Mouse (Mus musculus) forebrain, embryonic 16.5 days (tissue): ENCODE results near the gene Exoc6. TPM values are rescaled to one million over a fixed set of nuclear protein-coding genes. Genes with fewer than 3 reads are reported as not detected.
"Not testable (repeated sequence)": the region's sequence is repeated elsewhere in the genome, so short reads cannot be mapped to it uniquely, and the experiment has no call there.

Experiments
- ATAC-seq: fragments of 200-750 bp; cut with Nextera tagmentation; 2 replicates; pipeline ENCODE4 v1.8.0; 2017; ENCODE audit warnings: mild to moderate bottlenecking, moderate library complexity
- H3K27ac ChIP-seq: fragments of 300-500 bp; sonication (generic); 2 replicates; pipeline ENCODE4 v1.5.1; 2014; ENCODE audit warnings: low read length, control low read depth
- H3K27me3 ChIP-seq: fragments of 300-500 bp; sonication (generic); replicated peaks from 2 replicates; pipeline ENCODE4 v1.6.1; 2014; ENCODE audit warnings: low read length; ENCODE audit not compliant: control insufficient read depth, insufficient read depth
- H3K36me3 ChIP-seq: fragments of 300-500 bp; sonication (generic); 2 replicates; pipeline ENCODE4 v1.6.1; 2014; ENCODE audit not compliant: control insufficient read depth, insufficient read depth
- H3K4me1 ChIP-seq: fragments of 300-500 bp; sonication (generic); replicated peaks from 2 replicates; pipeline ENCODE4 v1.6.1; 2014; ENCODE audit warnings: low read length; ENCODE audit not compliant: control insufficient read depth, insufficient read depth
- H3K4me2 ChIP-seq: fragments of 300-500 bp; sonication (generic); 2 replicates; pipeline ENCODE4 v1.6.1; 2014; ENCODE audit warnings: mild to moderate bottlenecking, low read length, control low read depth
- H3K4me3 ChIP-seq: fragments of 300-500 bp; sonication (generic); replicated peaks from 2 replicates; pipeline ENCODE4 v1.5.1; 2014; ENCODE audit warnings: mild to moderate bottlenecking, low read length, control low read depth
- H3K9ac ChIP-seq: fragments of 300-500 bp; sonication (generic); replicated peaks from 2 replicates; pipeline ENCODE4 v1.6.1; 2014; ENCODE audit warnings: low read depth, low read length, control low read depth
- H3K9me3 ChIP-seq: fragments of 300-500 bp; sonication (generic); 2 replicates; pipeline ENCODE4 v1.6.1; 2016; ENCODE audit warnings: low read length; ENCODE audit not compliant: control insufficient read depth
- WGBS: fragments of 180-500 bp; shearing (Covaris S2); extraction: QIAGEN DNeasy Blood & Tissue Kit; methylation state at CpG from one replicate; pipeline ENCODE4 v1.1.7; 2014; 5-methylcytosine and 5-hydroxymethylcytosine counted together
- polyA plus RNA-seq: library from polyadenylated mRNA; unstranded; fragments of >200 nt; fragmentation: Nextera tagmentation; extraction: Ambion mirVana; gene quantifications from 2 replicates; pipeline ENCODE4 v1.2.1, GENCODE M21; 2015

Exoc6 gene
- polyA plus RNA-seq, 1 experiment from 2014 or later: 28.3 TPM

DNA sequence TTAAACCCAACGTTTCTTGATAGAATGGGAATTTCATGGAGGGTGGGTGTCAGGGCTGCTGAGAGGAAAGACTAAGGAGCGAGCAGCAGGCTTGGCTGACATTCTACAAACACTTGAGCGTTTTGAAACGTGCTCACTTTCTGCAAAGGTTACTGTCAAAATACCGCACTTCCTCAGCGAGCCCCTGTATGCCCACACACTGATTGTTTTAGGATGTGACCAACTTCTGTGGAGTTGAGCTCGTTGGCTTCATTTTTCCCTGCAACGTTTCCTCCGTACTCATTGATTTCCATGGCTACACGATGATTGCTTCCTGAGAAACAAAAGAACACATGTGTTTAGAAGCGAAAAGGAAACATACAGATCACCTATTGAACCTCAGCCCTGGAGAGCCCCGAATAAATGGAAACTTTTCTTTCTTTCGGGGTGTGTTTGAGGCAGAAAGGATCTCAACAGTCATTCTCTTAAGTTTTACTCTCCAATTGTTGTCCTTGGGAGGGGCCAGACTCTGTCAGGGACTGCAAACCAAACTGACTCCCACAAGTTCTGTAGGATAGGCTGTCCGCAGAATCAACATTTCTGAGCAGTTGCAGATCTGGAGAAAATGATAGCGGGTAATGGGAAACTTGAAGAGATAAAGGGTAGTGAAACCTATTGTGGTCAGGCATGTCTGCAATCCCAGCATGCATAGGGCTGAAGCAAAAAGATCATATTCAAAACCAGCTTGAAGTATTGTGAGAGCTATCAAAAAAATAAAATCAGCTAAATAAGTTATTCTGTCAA, 26.7 kb upstream of the Exoc6 start:
- 79% methylated on average over 15 of the region's 15 CpGs for WGBS

DNA sequence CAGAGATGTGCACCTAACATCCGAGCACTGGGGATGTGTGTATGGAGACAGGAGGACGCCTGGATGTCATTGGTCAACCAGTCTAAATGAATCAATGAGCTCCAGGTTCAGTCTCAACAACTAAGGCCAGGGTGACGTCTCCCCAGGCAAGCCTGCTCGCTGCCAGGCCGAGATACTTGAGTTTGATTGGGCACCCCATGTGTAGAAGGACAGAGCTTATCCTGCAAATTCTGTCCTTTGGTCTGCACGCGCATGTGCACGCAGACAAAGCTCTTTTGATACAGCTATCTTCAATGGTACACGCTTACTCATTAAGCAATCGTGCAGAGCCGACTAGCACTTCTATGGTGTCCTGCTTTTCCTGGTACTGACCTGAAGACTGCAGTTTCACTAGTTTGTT, 24.3 kb upstream of the Exoc6 start:
- Histone ChIP-seq H3K27me3 (no peaks in the 10 kb centered on the region), H3K36me3 (no peaks in the 10 kb centered on the region), H3K4me2 (no peak overlapping the region), H3K9me3 (no peaks in the 10 kb centered on the region), H3K9ac (no peak overlapping the region), H3K4me1 (no peaks in the 10 kb centered on the region), H3K27ac (no peak overlapping the region), H3K4me3 (no peak overlapping the region)
- 73% methylated on average over 11 of the region's 11 CpGs for WGBS
- ATAC-seq: no peak

More for the DNA sequence above, 26.7 kb upstream of the Exoc6 start:
- no peak for ATAC-seq
- no peak overlapping the region for H3K27ac ChIP-seq
- no peak overlapping the region for H3K9ac ChIP-seq
- H3K4me1 ChIP-seq: no peaks in the 10 kb centered on the region
- H3K27me3 ChIP-seq: no peaks in the 10 kb centered on the region
- no peak overlapping the region for H3K4me2 ChIP-seq
- H3K36me3 ChIP-seq: no peaks in the 10 kb centered on the region
- H3K4me3 ChIP-seq: no peak overlapping the region
- H3K9me3 ChIP-seq: no peaks in the 10 kb centered on the region

DNA sequence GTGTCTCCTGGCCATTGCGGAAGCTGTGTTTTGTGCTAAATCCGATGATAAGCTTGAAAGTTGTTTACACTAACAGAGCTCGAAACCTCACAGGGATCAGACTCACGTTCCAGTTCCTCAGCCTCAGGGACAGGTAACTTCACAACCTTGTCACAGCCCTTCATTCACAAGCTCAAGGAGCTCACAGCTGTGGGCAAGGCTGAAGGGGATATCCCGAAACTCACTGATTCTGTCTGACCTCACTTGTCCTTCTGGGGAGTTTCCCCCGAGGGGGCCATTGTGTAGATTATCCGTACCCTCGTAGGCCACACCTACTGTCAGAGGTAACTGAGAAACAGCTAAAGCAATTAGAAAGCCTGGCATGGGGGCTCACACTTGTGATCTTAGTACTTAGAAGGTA, 23.4 kb upstream of the Exoc6 start:
- no peak overlapping the region for H3K27ac ChIP-seq
- no peak overlapping the region for H3K4me2 ChIP-seq
- H3K27me3 ChIP-seq: no peaks in the 10 kb centered on the region
- no peak overlapping the region for H3K4me3 ChIP-seq
- no peak for ATAC-seq
- H3K9ac ChIP-seq: no peak overlapping the region
- no peaks in the 10 kb centered on the region for H3K4me1 ChIP-seq
- 27% methylated on average over 8 of the region's 8 CpGs for WGBS
- H3K9me3 ChIP-seq: no peaks in the 10 kb centered on the region
- no peaks in the 10 kb centered on the region for H3K36me3 ChIP-seq

DNA sequence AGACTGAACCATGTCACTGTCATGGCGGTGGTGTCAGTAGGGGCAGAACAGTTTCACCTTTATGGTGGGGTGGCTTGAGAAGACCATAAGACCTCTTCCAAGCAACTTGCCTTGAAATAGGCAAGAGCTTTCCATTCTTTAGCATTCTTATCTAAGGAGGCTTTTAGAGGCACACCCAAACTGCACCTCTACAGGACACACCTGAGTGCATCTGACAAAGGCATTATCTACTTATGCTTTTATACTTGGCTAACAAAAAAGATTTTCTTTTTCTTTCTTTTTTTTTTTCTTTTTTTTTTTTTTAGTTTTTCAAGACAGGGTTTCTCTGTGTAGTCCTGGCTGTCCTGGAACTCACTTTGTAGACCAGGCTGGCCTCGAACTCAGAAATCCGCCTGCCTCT, 22.5 kb upstream of the Exoc6 start:
- not testable (repeated sequence) for H3K9ac ChIP-seq, H3K9me3 ChIP-seq, H3K27ac ChIP-seq, H3K4me1 ChIP-seq, H3K36me3 ChIP-seq, ATAC-seq, H3K4me3 ChIP-seq, H3K4me2 ChIP-seq, H3K27me3 ChIP-seq
- WGBS: 96% methylated on average over 3 of the region's 3 CpGs

DNA sequence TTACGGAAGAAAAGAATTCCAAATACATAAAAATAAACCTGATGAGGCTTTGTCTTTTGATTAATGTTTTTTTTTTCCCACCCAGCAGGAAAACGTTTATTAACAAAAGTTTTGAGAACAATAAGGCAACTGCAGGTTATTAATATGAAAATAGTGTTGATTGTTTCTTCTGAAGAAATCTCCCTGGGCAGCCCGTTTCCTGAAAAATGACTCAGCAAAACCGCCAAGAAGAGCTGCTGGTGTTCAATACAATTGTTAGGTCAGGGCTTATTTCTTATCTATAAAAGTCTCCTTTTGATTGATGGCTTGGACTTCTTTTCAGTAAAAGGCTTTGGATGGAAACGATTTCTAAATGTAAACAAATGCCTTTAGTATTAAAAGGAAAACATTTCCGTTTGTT, 21.6 kb upstream of the Exoc6 start:
- WGBS: 52% methylated on average over 6 of the region's 6 CpGs
- H3K4me2 ChIP-seq: no peak overlapping the region
- no peaks in the 10 kb centered on the region for H3K4me1 ChIP-seq
- no peaks in the 10 kb centered on the region for H3K27me3 ChIP-seq
- ATAC-seq: no peak
- H3K9ac ChIP-seq: no peak overlapping the region
- H3K9me3 ChIP-seq: no peaks in the 10 kb centered on the region
- no peak overlapping the region for H3K27ac ChIP-seq
- H3K36me3 ChIP-seq: no peaks in the 10 kb centered on the region
- H3K4me3 ChIP-seq: no peak overlapping the region

DNA sequence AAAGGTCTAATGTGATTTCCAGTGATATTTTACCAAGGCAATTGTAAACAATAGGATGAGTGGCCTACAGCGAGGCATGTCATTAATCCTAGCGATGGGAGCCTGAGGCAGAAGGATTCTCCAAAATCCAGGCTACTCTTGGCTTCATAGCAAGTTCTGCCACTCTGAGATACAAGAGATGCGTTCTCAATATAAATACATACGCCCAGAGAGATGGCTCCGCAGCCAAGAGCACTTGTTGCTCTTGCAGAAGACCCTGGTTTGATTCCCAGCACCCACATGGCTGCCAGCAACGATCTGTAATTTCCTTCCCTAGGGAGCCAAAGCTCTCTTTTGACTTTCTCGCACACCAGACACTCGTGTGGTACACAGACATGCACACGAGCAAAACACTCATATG, 20.9 kb upstream of the Exoc6 start:
- H3K27ac ChIP-seq: no peak overlapping the region
- H3K9me3 ChIP-seq: no peaks in the 10 kb centered on the region
- no peak overlapping the region for H3K9ac ChIP-seq
- H3K36me3 ChIP-seq: no peaks in the 10 kb centered on the region
- H3K4me1 ChIP-seq: no peaks in the 10 kb centered on the region
- no peak for ATAC-seq
- H3K27me3 ChIP-seq: no peaks in the 10 kb centered on the region
- no peak overlapping the region for H3K4me2 ChIP-seq
- WGBS: 90% methylated on average over 9 of the region's 9 CpGs
- H3K4me3 ChIP-seq: no peak overlapping the region

DNA sequence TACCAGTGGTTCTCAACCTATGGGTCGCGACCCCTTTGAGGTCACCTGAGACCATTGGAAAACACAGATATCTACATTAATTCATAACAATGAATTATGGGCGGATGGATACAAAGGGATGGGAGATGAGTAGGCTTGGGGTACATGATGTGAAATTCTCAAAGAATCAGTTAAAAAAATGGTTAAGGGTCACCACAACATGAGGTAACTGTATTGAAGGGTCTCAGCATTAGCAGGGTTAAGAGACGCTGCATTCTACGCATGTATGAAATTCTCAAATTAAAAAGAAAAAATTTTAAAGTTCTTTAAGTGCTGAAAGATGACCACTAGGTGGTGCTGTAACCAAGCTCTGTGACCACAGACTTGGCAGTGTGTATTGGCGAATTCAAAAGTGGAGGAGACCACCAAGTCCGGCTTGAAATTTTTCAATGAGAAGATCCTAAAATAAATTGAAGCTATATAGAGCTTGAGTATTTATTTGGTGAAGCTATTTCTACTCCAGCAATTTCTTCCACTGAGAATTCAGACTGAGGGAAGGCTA, 20.2 kb upstream of the Exoc6 start:
- peak; percentile 56 for ATAC-seq
- H3K27me3 ChIP-seq: no peaks in the 10 kb centered on the region
- WGBS: 35% methylated on average over 7 of the region's 7 CpGs
- no peak overlapping the region for H3K9ac ChIP-seq
- H3K4me1 ChIP-seq: no peaks in the 10 kb centered on the region
- no peaks in the 10 kb centered on the region for H3K9me3 ChIP-seq
- H3K4me3 ChIP-seq: no peak overlapping the region
- no peaks in the 10 kb centered on the region for H3K36me3 ChIP-seq
- H3K4me2 ChIP-seq: no peak overlapping the region
- H3K27ac ChIP-seq: no peak overlapping the region

DNA sequence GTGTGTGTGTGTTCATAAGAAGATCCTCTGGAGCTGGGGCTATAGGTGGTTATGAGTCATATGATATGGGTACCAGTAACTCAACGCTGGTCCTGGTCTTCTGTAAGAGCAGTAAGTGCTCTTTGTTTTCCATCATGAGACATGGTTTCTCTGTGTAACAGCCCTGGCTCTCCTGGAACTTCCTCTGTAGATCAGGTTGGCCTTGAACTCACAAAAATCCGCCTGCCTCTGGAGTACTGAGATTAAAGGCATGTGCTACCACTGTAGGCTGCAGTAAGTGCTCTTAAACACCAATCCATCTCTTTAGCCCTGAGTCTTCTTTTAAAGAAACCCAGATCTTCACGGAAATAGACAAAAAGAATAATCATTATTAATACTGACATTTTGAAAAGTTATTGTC, 19.6 kb upstream of the Exoc6 start:
- no peaks in the 10 kb centered on the region for H3K27me3 ChIP-seq
- WGBS: 87% methylated on average over 3 of the region's 3 CpGs
- no peaks in the 10 kb centered on the region for H3K9me3 ChIP-seq
- no peaks in the 10 kb centered on the region for H3K4me1 ChIP-seq
- H3K9ac ChIP-seq: no peak overlapping the region
- H3K27ac ChIP-seq: no peak overlapping the region
- no peak overlapping the region for H3K4me2 ChIP-seq
- H3K4me3 ChIP-seq: no peak overlapping the region
- ATAC-seq: no peak
- no peaks in the 10 kb centered on the region for H3K36me3 ChIP-seq

DNA sequence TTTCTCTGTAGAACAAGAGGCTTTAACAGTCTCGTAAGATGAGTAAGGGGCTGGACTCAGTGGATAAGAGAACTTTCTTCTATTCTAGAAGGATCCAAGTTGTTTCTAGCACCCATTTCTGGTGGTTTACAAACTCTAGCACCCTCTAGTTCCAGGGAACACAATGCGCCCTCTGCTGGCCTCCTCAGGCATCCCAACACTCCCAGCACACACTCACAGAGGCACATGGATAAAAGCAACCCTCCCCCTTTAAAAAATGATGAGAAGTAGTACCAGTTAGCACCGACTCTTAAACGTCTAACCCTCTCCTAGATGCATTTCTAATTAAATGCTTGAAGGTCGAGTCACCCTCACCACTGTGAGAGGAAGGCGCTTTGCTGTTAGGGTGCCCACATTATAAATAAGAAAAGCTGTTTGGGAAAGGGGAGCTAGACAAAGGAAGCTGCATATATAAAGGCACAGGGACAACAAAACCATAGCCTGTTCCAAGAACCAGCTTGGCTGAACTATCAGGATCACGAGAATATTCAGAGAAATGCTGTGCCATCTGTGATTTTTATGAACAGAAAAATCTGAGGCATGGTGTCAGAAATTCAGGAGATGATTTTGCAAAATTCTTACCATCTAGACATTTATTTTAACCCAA, 18.9 kb upstream of the Exoc6 start:
- Histone ChIP-seq H3K9ac (no peak overlapping the region), H3K4me3 (no peak overlapping the region), H3K27ac (peak overlapping the region; percentile 51), H3K9me3 (no peaks in the 10 kb centered on the region), H3K27me3 (no peaks in the 10 kb centered on the region), H3K4me1 (no peaks in the 10 kb centered on the region), H3K4me2 (no peak overlapping the region), H3K36me3 (no peaks in the 10 kb centered on the region)
- WGBS: 37% methylated on average over 7 of the region's 7 CpGs
- peak; percentile 63 for ATAC-seq
